Mouse (Mus musculus): Measurements from ENCODE around the gene Mgat4c.
"Not testable (repeated sequence)": the region's sequence is repeated elsewhere in the genome, so short reads cannot be mapped to it uniquely, and the experiment has no call there.

Gene Mgat4c

GRCm38 (mm10) chr10:102127340-102127739 is 446.1 kb downstream of the Mgat4c start:
- no peak for DNase-seq (ENCODE audit: low read depth, low spot score)

GRCm38 (mm10) chr10:102154865-102155264 is 473.6 kb downstream of the Mgat4c start:
- DNase-seq (ENCODE audit: low read depth, low spot score), result no peak

GRCm38 (mm10) chr10:102155853-102156252 is 474.6 kb downstream of the Mgat4c start:
- no peak for DNase-seq (ENCODE audit: low read depth, low spot score)

- no peak for DNase-seq (ENCODE audit: low read depth, low spot score)
Observed at GRCm38 (mm10) chr10:102158809-102159208, 477.5 kb downstream of the Mgat4c start.

GRCm38 (mm10) chr10:102184726-102185125 is 503.4 kb downstream of the Mgat4c start:
- no peak for DNase-seq (ENCODE audit: low read depth, low spot score)

- no peak for DNase-seq (ENCODE audit: low read depth, low spot score)
Observed at GRCm38 (mm10) chr10:102191646-102192045, 510.4 kb downstream of the Mgat4c start.

GRCm38 (mm10) chr10:102196850-102197249 is 515.6 kb downstream of the Mgat4c start:
- no peak for DNase-seq (ENCODE audit: low read depth, low spot score)

- DNase-seq (ENCODE audit: low read depth, low spot score), result no peak
Observed at GRCm38 (mm10) chr10:102238558-102239211, 557.4 kb downstream of the Mgat4c start.

GRCm38 (mm10) chr10:102243897-102244296 is 562.6 kb downstream of the Mgat4c start:
- DNase-seq (ENCODE audit: low read depth, low spot score), result no peak

GRCm38 (mm10) chr10:102244601-102245000 is 563.3 kb downstream of the Mgat4c start:
- no peak for DNase-seq (ENCODE audit: low read depth, low spot score)

GRCm38 (mm10) chr10:102245269-102245668 is 564.0 kb downstream of the Mgat4c start:
- no peak for DNase-seq (ENCODE audit: low read depth, low spot score)

- DNase-seq (ENCODE audit: low read depth, low spot score), result no peak
Observed at GRCm38 (mm10) chr10:102308892-102309479, 627.7 kb downstream of the Mgat4c start.

- no peak for DNase-seq (ENCODE audit: low read depth, low spot score)
Observed at GRCm38 (mm10) chr10:102365685-102366381, 684.5 kb downstream of the Mgat4c start.

- DNase-seq (ENCODE audit: low read depth, low spot score), result no peak
Observed at GRCm38 (mm10) chr10:102370576-102370975, 689.3 kb downstream of the Mgat4c start.

- no peak for DNase-seq (ENCODE audit: low read depth, low spot score)
Observed at GRCm38 (mm10) chr10:102372111-102372510, 690.8 kb downstream of the Mgat4c start.

- no peak for DNase-seq (ENCODE audit: low read depth, low spot score)
Observed at GRCm38 (mm10) chr10:102374061-102374460, 692.8 kb downstream of the Mgat4c start.

- DNase-seq (ENCODE audit: low read depth, low spot score), result no peak
Observed at GRCm38 (mm10) chr10:102377377-102377776, 696.1 kb downstream of the Mgat4c start.

- no peak for DNase-seq (ENCODE audit: low read depth, low spot score)
Observed at GRCm38 (mm10) chr10:102389223-102389622, 707.9 kb downstream of the Mgat4c start.

- no peak for DNase-seq (ENCODE audit: low read depth, low spot score)
Observed at GRCm38 (mm10) chr10:102417654-102418272, 736.5 kb downstream of the Mgat4c start.

GRCm38 (mm10) chr10:102435048-102435447 is 753.8 kb downstream of the Mgat4c start:
- DNase-seq (ENCODE audit: low read depth, low spot score), result not testable (repeated sequence)

GRCm38 (mm10) chr10:102435467-102435866 is 754.2 kb downstream of the Mgat4c start:
- DNase-seq (ENCODE audit: low read depth, low spot score), result not testable (repeated sequence)
